Mouse (Mus musculus): Measurements from ENCODE around the gene Csnk1e.

Gene Csnk1e

GRCm38 (mm10) chr15:79418677-79419076 lies 36.7 kb downstream of the Csnk1e start:
- DNase-seq, result no peak

DNA sequence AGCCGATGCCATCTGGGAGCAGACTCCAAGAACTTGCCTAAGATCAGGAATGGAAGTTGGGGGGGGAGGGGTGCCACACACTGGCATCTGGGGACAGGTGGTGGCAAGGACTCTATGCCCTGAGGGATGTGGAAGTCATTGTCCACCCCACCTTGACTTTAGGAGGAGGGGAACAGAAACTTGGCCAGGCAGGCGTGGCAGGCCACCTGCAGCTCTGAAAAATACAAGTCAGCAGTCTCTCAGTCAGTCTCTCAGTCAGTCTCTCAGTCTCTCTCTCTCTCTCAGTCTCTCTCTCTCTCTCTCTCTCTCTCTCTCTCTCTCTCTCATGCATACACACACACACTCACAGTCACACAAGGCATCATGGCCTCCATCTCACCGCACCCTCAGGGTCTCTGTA lies 37.1 kb downstream of the Csnk1e start:
- DNase-seq, result no peak

- no peak for DNase-seq
These were observed 38.0 kb downstream of the Csnk1e start for GRCm38 (mm10) chr15:79417379-79417778.

DNA sequence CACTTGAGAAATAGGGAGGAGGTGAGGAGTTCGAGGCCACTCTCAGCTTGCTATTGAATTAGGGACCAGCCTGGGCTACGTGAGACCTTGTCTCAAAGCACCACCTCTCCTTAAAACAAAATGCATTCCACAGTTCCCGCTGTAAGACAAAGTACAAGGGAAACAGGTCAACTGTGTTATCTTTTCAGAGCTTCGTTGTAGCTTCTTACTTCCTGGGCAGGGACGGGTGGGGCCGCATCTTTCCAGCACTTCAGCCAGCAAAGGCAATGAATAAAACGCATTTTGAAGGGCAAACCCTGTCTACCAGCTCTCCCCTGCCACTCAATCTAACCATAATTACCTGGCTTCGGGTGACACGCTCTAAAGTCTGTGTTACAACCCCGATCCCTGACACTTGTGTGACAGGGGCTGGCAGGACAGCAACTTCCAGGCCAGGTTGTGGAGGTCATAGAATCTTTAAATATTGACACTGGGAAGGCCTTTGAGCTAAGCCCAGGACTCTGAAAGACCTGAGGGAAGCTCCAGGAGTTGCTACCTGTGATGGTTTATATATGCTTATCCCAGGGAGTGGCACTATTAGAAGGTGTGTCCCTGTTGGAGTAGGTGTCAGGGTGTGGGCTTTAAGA lies 38.8 kb downstream of the Csnk1e start:
- DNase-seq, result no peak

- no peak for DNase-seq
These were observed 40.9 kb downstream of the Csnk1e start for GRCm38 (mm10) chr15:79414513-79414912.

- no peak for DNase-seq
These were observed 41.6 kb downstream of the Csnk1e start for GRCm38 (mm10) chr15:79413802-79414201.

DNA sequence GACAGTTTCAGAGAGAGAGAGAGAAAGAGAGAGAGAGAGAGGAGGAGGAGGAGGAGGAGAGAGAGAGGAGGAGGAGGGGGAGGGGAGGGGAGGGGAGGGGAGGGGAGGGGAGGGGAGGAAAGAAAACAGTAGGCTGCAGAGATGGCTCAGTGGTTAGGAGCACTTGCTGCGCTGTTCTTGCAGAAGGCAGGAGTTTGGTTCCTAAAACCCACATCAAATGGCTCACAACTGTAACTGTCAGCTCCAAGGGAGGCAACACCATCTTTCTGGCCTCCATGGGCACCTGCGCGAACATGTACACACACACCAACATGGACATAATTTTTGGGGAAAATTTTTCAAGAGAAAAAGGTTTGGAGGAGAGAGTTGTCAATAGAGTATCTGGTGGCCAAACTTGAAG lies 42.2 kb downstream of the Csnk1e start:
- DNase-seq, result no peak

- no peak for DNase-seq
These were observed 43.9 kb downstream of the Csnk1e start for GRCm38 (mm10) chr15:79411363-79412065.

- DNase-seq, result no peak
These were observed 46.2 kb downstream of the Csnk1e start for GRCm38 (mm10) chr15:79409077-79409573.

DNA sequence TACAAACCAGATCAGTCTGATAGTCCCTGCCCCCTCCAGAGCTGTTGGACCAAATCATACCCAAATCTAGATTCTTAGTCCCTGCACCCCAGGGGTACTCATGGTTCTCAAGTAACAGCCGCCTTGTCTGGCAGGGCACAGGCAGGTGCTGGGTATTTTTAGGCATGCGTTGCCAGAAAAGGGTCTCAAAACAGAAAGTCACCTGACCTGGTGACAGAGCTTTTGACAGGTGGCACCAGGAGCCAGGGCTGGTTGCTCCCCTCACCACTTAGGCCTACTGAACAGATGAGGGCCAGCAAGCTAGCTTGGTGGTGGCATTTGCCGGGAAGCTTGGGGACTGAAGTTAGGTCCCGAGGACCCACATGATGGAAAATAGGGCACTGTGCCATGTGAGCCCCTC lies 48.8 kb downstream of the Csnk1e start:
- DNase-seq, result no peak

- no peak for DNase-seq
These were observed 51.1 kb downstream of the Csnk1e start for GRCm38 (mm10) chr15:79404277-79404676.

DNA sequence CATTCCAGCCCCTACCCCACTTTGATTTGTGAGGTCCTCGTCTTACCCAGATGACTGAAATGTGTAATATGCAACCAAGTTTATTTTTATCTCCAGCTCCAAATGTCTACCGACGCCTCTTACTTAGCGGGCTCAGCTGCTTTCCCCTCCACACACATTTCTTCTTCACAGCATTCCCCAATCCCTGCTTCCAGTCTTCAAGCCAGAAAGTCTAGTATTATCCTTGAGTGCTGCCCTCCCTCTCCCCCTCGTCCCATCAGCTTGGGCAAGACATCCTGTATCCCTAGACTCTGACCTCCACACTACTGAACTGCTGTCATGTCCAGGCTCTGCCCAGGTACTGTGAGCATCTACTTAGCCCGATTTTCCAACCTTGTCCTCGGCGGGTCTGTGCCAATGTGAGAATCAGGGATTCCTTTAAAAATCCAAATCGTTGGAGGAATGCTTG lies 51.6 kb downstream of the Csnk1e start:
- no peak for DNase-seq

DNA sequence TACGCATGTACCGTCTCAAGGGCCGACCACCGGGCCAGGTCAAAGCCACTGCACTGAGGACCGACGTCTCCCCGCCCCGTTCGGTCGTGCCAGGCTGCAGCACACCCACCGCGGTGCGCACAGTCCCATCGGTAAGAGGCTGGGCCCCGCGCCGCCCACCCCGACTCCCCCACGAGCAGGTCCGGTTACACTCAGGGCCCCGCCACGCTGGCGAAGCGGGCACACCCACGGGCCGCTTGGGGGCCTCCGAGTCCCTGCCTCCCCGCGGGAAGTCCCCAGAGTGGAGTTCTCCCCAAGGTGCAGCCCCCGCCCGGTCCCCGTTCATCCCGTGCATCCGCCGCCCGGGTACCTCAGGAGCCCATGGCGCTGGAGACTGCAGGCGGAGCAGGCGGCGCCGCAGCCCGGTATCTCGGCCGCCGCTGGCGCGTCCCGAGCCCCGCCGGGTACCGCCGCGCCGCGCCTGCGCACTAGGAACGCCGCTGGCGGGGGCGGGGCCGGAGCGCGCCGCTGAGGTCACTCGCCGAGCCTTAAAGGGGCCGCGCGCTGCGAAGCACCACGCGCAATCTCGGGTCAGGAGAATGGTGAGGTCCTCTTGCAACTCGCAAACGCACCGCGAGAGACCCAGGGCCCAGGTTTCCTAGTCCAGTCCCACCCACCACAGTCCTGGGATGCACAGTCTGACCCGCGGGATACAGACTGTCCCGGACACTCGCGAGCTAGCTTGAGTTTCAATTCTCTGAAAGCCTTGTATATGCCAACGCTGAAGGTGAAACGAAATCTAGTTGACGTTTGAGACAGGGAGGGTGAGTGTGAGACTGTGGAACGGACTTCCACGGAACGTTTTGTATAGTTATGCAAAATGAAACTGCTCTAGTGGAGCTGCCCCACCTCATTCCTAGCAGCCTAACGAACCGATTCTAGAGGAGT lies 52.3 kb downstream of the Csnk1e start, which contains the start of gene Tmem184b:
Tmem184b (minus strand) TSS at position 734 of the 927 bp plus-strand sequence.
- peak; percentile 90 for DNase-seq

DNA sequence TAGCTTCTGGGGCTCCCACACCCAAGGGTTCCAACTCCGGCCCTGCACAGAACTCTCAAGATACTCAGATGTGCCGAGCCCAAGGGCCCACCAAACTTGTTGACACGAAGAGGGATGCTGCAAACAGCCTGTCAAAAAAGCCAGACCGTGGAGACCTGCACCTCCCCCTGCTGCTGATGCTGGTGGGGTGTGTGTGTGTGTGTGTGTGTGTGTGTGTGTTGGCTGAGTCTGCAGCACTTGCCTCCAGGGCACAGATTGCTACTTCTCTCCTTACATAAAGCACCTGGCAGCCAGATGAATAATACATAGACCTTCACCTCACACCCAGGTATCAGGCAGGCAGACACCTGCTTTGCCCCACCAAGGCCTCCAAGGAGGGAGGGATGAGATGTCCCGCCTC lies 53.2 kb downstream of the Csnk1e start:
- no peak for DNase-seq

- DNase-seq, result no peak
These were observed 54.4 kb downstream of the Csnk1e start for GRCm38 (mm10) chr15:79400975-79401365.

GRCm38 (mm10) chr15:79400134-79400974 lies 55.0 kb downstream of the Csnk1e start:
- DNase-seq, result no peak

GRCm38 (mm10) chr15:79399231-79400052 lies 55.9 kb downstream of the Csnk1e start:
- DNase-seq, result no peak

DNA sequence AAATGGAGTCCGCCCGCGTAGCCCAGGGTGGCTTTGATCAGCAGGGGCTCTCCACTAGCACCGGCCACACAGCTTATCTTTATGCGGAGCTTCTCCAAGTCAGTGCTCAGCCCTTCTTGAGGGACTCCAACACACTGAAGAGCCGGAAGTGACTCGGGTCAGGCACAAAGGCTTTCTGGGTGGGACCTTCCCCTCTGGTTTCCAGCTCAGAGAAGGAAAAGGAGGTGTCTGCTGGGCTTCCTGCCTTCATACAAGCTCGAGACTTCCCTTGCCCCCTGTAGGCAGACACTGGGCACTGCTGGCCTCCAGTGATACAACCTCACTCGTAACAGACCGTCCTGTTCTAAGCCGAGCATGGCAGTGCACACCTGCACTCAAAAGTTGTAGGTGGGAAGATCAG lies 58.6 kb downstream of the Csnk1e start:
- peak; percentile 88 for DNase-seq

DNA sequence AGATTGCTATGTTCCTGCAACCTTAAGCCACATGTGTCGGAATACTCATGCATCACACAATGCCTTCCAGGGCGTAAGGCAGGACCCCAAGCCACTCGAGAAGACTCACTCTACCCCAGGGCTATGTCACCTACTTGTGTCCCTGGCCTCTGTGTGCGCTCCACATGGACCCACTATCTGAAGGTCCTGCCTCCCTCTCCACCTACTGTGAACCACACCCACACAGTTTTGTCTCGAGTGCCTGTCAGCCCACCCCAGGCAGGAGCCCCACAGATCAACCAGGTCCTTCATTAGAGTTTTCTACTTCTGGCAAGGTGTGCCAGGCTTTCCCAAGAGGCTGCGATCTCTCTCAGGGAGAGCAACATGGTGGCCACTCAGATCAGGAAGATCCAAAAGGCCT lies 60.1 kb downstream of the Csnk1e start:
- DNase-seq, result no peak

DNA sequence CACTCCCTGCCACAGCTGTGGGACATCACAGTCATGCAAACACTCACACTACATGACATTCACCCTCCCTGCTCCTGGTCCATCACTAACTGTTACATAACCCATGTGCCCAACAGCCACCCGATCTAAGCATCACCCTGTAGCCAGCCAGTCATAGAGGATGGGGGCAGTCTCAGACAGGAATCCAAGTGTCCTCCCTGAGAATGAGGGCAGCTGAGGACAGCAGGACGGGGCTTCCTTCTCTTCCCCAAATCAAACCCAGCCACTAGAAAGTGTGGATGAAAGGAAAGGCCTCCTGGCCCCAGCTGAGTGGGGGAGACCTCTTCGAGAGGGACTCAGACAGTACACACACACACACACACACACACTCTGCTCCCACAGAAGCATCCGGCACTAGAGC lies 60.5 kb downstream of the Csnk1e start:
- peak; percentile 76 for DNase-seq

DNA sequence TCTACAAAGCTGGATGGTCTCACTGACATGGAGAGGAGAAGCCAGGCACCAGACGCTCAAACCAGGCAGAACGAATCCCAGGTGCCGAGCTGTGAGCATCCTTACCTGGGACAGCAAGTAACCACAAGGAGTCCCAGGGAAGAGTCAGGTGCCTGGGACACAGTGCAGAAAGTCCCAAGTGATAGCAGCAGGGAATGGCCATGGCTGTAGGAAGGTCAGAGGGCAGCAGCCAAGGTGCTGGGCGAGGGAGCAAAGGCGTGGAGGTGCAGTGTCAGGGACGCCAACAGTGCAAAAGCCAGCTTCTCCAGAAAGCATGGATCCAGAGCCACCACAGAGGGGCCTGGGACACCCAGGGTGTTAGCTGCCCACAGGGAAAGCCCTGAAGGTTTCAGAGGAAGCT lies 62.3 kb downstream of the Csnk1e start:
- DNase-seq, result no peak
